Mouse (Mus musculus): ENCODE results near the gene Nfkbie. TPM values are rescaled to one million over a fixed set of nuclear protein-coding genes. Genes with fewer than 3 reads are reported as not detected.

Gene Nfkbie
- 8.3 and 9.7 TPM in 2 replicates for polyA plus RNA-seq (2016; fragmentation: Nextera tagmentation; extraction: Ambion mirVana)

DNA sequence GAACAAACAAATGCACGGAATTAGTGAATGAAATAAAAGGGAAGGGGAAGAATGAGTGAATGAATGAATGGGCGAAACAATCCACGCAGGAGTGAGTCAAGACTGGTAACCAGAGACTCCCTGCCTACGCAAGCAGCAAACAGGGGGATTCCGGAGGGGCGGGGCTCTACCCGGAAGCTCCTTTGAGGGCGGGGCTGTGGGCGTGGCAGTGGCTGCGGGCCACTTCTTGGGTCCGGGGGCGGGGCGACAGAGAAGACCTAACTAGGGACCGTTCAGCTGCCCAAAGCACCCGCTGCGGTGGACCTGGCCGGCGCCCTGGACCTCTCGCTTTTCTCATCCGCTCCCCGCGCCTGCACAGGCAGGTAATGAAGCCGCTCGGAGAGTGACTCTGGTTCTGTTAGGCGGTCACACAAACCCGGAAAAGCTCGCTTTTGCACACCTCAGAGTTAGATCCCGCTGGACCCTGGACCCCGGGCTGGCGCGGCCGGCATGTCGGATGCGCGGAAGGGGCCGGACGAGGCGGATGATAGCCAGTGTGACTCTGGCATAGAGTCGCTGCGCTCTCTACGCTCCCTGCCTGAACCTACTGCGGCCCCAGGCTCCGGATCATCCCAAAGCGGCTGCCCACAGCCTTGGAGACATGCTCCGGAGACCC lies at the start of gene Nfkbie:
Nfkbie (plus strand) TSS at position 252 of the 655 bp plus-strand sequence.
- H3K27me3 ChIP-seq (ENCODE audit: insufficient read depth, poor library complexity, severe bottlenecking) = peaks cover 51% of the 10 kb centered on the region
- peak within 1 kb of the TSS; percentile 78 for H3K27ac ChIP-seq
- peaks cover 59% of the 10 kb centered on the region for H3K4me1 ChIP-seq (replicated peaks)
- no peaks in the 10 kb centered on the region for H3K9me3 ChIP-seq
- under 1% methylated on average over 45 of the region's 45 CpGs for WGBS
- peaks cover 9% of the 10 kb centered on the region; the same call in 1 of the 2 replicates for H3K36me3 ChIP-seq
- DNase-seq (ENCODE audit: low spot score) = peak; percentile 97
- H3K4me3 ChIP-seq = peak within 1 kb of the TSS; percentile 60

DNA sequence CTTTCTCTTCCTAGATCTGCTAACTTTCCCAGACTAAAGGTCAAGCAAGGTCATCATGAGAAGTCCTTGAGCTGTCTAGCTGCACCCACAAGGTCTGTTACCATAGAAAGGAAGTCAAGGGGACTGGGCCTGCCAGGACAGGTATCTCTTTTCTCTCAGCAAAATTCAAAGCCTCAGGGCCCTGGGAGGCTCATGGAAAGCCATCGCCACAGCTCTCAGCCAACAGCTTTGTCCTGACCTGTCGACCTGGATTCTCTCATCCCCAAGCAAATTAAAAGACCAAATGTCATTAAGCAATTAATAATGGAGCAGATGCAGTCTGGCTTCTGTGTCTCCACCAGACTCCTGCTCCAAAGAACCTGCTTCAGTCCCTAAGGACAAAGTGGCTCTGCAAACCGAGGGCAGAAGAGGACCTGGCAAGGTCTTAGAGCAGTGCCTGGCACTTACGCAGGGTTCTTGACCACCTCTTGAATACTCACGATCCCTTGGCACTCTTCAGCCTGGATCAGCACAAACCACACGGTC lies 49.5 kb upstream of the Nfkbie start:
- Histone ChIP-seq H3K4me1 (replicated peaks) (peaks cover 21% of the 10 kb centered on the region), H3K27ac (0 out of 2 replicates have a peak overlapping the region, but pooled peaks have one; percentile 94), H3K27me3 (ENCODE audit: insufficient read depth, poor library complexity, severe bottlenecking) (no peaks in the 10 kb centered on the region), H3K36me3 (peaks cover 27% of the 10 kb centered on the region), H3K4me3 (peak overlapping the region; percentile 69; the same call in 1 of the 2 replicates), H3K9me3 (no peaks in the 10 kb centered on the region)
- DNase-seq (ENCODE audit: low spot score) = no peak
- WGBS = 71% methylated on average over 6 of the region's 6 CpGs

DNA sequence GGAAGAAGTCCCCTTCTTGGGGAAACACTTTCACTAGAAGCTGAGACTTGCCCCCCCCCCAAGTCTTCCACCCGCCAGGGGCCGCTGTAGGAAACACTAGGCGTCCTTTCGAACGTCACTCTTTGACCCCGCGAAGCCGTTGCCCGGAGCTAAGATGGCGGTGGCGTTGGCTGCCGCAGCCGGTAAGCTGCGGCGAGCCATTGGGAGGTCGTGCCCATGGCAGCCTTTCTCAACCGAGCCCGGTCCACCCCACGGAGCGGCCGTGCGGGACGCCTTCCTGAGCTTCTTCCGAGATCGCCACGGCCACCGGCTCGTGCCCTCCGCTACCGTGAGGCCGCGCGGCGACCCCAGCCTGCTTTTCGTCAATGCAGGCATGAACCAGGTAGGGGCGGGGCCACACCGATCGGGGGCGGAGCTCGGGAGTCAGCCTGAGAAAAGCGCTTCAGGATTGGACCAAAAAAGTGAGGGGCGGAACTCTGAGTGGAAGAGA lies 48.8 kb upstream of the Nfkbie start, which contains the start of gene Aars2:
Aars2 (plus strand) TSS at position 142 of the 490 bp plus-strand sequence.
- Histone ChIP-seq H3K36me3 (peaks cover 31% of the 10 kb centered on the region), H3K4me1 (replicated peaks) (peaks cover 17% of the 10 kb centered on the region), H3K27ac (peak within 1 kb of the TSS; percentile 94), H3K27me3 (ENCODE audit: insufficient read depth, poor library complexity, severe bottlenecking) (no peaks in the 10 kb centered on the region), H3K4me3 (peak within 1 kb of the TSS; percentile 69), H3K9me3 (no peaks in the 10 kb centered on the region)
- peak; percentile 95 for DNase-seq (ENCODE audit: low spot score)
- under 1% methylated on average over 42 of the region's 42 CpGs for WGBS

DNA sequence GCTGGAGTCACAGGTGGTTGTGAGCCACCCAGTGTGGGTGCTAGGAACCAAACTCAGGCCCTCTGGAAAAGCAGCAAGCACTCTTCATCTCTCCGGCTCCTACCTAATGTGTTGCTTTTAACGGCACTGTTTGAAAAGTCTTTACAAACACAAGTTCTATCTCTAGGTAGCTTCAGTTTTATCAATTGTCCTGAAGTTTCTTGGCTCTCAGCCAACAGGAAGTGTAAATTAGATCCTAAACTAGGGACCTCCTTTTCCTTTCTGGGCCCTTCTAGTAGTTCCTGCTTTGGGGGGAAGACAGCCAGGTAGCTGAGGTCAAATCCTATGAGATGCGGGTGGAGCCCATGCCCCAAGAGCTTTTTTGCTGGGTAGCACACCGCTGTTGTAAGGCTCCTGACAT lies 44.6 kb upstream of the Nfkbie start:
- H3K36me3 ChIP-seq = peaks cover 42% of the 10 kb centered on the region
- 95% methylated on average over 4 of the region's 4 CpGs for WGBS
- H3K9me3 ChIP-seq = no peaks in the 10 kb centered on the region
- H3K27me3 ChIP-seq (ENCODE audit: insufficient read depth, poor library complexity, severe bottlenecking) = no peaks in the 10 kb centered on the region
- H3K4me3 ChIP-seq = no peak overlapping the region
- H3K4me1 ChIP-seq (replicated peaks) = peaks cover 22% of the 10 kb centered on the region
- H3K27ac ChIP-seq = no peak overlapping the region
- no peak for DNase-seq (ENCODE audit: low spot score)

DNA sequence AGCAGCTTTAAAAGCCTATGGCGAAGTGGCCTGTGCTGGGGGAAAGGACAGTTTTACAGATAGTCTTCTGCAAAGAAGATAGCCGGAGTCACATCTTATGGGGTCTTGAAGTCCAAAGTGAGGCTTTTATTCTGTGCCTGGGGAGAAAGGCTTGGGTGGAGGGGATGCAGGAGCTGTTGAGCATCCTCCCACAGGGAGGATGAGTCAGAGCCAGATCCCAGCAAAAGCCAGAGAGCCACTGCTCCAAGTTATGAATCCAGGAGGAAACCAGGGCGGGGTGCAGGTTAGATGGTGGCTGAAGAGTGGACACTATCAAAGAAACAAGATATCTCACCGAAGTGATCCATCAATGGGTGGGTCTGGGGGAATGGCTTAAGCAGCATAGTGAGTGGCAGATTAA lies 43.7 kb upstream of the Nfkbie start:
- 92% methylated on average over 4 of the region's 4 CpGs for WGBS
- no peaks in the 10 kb centered on the region for H3K9me3 ChIP-seq
- H3K36me3 ChIP-seq = peaks cover 49% of the 10 kb centered on the region
- DNase-seq (ENCODE audit: low spot score) = no peak
- H3K4me1 ChIP-seq (replicated peaks) = peaks cover 14% of the 10 kb centered on the region
- H3K4me3 ChIP-seq = no peak overlapping the region
- no peaks in the 10 kb centered on the region for H3K27me3 ChIP-seq (ENCODE audit: insufficient read depth, poor library complexity, severe bottlenecking)
- no peak overlapping the region for H3K27ac ChIP-seq

DNA sequence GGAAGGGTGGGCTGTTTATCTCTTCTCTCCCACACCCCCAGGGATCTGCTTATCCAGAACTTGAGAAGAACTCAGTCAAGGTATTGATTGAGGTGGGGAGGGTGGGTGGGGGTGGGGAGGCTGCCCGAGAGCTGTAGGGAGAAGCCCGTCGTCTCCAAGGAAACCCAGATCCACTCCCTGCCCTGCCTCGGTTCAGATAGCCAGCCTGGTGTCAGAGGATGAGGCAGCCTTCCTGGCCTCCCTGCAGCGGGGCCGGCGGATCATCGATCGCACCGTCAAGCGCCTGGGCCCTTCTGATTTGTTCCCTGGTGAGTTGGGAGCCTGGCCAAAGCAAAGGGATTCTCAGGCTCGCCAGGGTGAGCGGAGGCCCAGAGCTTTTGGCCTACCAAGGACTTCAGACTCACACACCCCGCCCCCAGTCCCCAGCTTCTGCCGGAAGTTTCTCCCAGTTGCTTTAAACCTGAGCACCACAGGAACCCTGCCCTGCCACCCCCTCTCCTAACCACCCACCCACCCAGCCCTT lies 40.2 kb upstream of the Nfkbie start:
- Histone ChIP-seq H3K4me1 (replicated peaks) (peaks cover 9% of the 10 kb centered on the region; the same call in 1 of the 2 replicates), H3K9me3 (no peaks in the 10 kb centered on the region), H3K36me3 (peaks cover 65% of the 10 kb centered on the region), H3K4me3 (no peak overlapping the region), H3K27me3 (ENCODE audit: insufficient read depth, poor library complexity, severe bottlenecking) (no peaks in the 10 kb centered on the region), H3K27ac (no peak overlapping the region)
- 57% methylated on average over 15 of the region's 15 CpGs for WGBS
- no peak for DNase-seq (ENCODE audit: low spot score)

DNA sequence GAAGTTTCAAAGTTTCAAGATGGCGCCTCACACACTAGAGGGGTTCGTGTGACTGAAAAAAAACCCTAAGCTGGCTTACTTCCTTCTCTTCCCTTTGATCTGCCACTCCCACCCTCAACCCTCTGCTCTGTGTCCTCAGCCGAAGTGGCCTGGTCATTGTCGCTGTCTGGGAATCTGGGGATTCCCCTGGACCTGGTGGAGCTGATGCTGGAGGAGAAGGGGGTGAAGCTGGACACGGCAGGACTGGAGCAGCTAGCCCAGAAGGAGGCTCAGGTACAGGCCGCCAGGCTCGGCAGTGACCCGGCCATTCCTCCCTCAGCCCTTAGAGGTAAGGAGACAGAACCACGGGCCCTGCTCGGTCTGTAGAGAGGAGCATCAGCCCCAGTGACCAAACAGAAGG lies 39.7 kb upstream of the Nfkbie start:
- H3K27me3 ChIP-seq (ENCODE audit: insufficient read depth, poor library complexity, severe bottlenecking) = no peaks in the 10 kb centered on the region
- peak overlapping the region; percentile 9; the same call in 1 of the 2 replicates for H3K27ac ChIP-seq
- H3K4me3 ChIP-seq = no peak overlapping the region
- peaks cover 9% of the 10 kb centered on the region; the same call in 1 of the 2 replicates for H3K4me1 ChIP-seq (replicated peaks)
- 90% methylated on average over 10 of the region's 10 CpGs for WGBS
- H3K36me3 ChIP-seq = peaks cover 65% of the 10 kb centered on the region
- H3K9me3 ChIP-seq = no peaks in the 10 kb centered on the region
- no peak for DNase-seq (ENCODE audit: low spot score)

DNA sequence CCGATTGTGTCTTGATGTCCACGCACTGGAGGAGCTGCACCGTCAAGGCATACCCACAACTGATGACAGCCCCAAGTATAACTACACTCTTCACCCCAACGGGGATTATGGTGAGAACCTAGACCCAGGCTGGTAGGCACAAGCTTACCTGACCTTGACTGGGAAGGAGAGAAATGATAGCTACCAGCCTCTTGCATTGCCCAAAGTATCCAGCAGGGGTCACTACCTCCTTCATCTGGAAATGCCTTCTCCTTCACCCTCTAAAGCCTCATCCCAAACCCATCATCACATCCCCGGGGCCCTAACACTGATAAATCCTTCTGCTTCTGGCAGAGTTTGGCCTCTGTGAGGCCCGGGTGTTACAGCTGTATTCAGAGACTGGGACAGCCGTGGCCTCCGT lies 39.0 kb upstream of the Nfkbie start:
- no peak overlapping the region for H3K4me3 ChIP-seq
- peaks cover 63% of the 10 kb centered on the region for H3K36me3 ChIP-seq
- WGBS = 56% methylated on average over 8 of the region's 8 CpGs
- H3K9me3 ChIP-seq = no peaks in the 10 kb centered on the region
- H3K4me1 ChIP-seq (replicated peaks) = peaks cover 9% of the 10 kb centered on the region; the same call in 1 of the 2 replicates
- H3K27me3 ChIP-seq (ENCODE audit: insufficient read depth, poor library complexity, severe bottlenecking) = no peaks in the 10 kb centered on the region
- H3K27ac ChIP-seq = no peak overlapping the region
- DNase-seq (ENCODE audit: low spot score) = peak; percentile 81

DNA sequence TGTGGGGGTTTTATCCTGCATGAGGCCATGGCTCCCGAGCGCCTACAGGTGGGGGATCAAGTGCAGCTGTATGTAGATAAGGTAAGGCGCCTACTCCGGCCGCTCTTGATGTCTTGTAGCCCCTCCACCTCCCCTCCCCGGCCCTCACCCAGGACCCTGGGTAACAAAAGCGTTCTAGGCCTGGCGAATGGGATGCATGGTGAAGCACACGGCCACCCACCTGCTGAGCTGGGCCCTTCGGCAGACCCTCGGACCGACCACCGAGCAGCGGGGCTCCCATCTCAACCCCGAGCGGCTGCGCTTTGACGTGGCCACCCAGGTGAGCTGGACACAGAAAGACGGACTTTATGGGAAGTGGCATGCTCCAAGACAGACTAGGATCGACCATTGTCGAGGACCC lies 38.4 kb upstream of the Nfkbie start:
- no peaks in the 10 kb centered on the region for H3K9me3 ChIP-seq
- no peak overlapping the region for H3K4me3 ChIP-seq
- no peak overlapping the region for H3K27ac ChIP-seq
- peaks cover 9% of the 10 kb centered on the region for H3K4me1 ChIP-seq (replicated peaks)
- no peak for DNase-seq (ENCODE audit: low spot score)
- 89% methylated on average over 21 of the region's 21 CpGs for WGBS
- H3K27me3 ChIP-seq (ENCODE audit: insufficient read depth, poor library complexity, severe bottlenecking) = peaks cover 1% of the 10 kb centered on the region; the same call in 1 of the 2 replicates
- peaks cover 63% of the 10 kb centered on the region for H3K36me3 ChIP-seq

DNA sequence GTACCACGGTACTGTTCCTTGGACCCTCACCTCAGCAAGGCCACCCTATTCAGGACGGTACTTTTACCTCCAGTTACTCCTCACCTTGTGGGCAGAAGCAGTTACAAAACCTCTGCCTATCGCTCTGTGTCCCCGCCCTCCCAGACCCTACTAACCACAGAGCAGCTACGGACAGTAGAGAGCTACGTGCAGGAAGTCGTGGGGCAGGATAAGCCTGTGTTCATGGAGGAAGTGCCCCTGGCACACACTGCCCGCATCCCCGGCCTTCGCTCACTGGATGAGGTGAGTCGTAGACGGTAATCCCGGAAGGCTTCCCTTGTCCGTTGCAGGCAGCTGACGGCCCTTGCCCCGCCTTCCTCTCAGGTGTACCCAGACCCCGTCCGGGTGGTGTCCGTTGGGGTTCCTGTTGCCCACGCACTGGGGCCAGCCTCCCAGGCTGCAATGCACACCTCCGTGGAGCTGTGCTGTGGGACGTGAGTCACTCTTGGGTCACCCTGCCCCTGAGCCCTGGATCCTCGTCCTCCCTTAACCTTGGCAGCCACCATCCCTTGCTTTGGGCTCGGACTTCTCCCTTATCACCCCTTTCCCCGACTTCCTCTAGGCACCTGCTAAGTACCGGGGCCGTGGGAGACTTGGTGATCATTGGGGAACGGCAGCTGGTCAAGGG lies 37.8 kb upstream of the Nfkbie start:
- no peak overlapping the region for H3K4me3 ChIP-seq
- 93% methylated on average over 28 of the region's 28 CpGs for WGBS
- peaks cover 6% of the 10 kb centered on the region; the same call in 1 of the 2 replicates for H3K27me3 ChIP-seq (ENCODE audit: insufficient read depth, poor library complexity, severe bottlenecking)
- peaks cover 63% of the 10 kb centered on the region for H3K36me3 ChIP-seq
- no peaks in the 10 kb centered on the region for H3K9me3 ChIP-seq
- peaks cover 13% of the 10 kb centered on the region for H3K4me1 ChIP-seq (replicated peaks)
- DNase-seq (ENCODE audit: low spot score) = no peak
- H3K27ac ChIP-seq = no peak overlapping the region

DNA sequence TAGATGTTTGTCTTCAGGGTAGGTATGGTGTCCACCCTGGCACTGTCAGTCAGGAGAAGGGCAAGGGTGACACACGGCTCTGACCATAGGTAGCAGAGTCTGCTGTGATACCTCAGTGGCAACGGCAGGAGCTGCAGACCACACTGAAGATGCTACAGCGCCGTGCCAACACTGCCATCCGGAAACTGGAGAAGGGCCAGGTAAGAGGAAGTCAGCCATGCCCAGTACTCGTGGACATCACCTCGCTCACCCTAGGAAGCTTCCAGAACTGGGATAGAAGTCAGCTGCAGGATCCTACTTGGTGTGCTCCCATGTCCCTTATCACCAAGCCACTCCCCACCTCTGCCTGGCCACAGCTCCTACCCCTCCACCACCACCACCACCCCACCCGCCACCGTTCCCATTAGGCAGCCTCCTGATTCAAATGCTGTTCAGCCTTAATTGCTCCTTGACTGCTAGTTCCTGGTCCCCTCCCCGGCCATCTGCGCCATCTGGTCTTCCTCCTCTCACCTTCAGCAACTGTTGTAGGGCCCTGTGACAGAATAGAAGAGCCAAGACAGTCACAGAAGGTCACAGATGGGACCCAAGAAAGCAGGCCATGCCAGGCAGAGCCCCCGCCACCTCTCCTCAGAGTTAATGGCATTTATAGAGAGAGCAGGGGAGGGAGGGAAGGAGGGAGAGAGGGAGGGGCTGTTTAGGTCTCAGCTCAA lies 36.6 kb upstream of the Nfkbie start:
- H3K4me1 ChIP-seq (replicated peaks) = peaks cover 25% of the 10 kb centered on the region
- peak overlapping the region; percentile 56 for H3K27ac ChIP-seq
- WGBS = 90% methylated on average over 12 of the region's 12 CpGs
- H3K27me3 ChIP-seq (ENCODE audit: insufficient read depth, poor library complexity, severe bottlenecking) = peaks cover 12% of the 10 kb centered on the region
- peaks cover 58% of the 10 kb centered on the region for H3K36me3 ChIP-seq
- H3K4me3 ChIP-seq = no peak overlapping the region
- DNase-seq (ENCODE audit: low spot score) = no peak
- H3K9me3 ChIP-seq = no peaks in the 10 kb centered on the region

DNA sequence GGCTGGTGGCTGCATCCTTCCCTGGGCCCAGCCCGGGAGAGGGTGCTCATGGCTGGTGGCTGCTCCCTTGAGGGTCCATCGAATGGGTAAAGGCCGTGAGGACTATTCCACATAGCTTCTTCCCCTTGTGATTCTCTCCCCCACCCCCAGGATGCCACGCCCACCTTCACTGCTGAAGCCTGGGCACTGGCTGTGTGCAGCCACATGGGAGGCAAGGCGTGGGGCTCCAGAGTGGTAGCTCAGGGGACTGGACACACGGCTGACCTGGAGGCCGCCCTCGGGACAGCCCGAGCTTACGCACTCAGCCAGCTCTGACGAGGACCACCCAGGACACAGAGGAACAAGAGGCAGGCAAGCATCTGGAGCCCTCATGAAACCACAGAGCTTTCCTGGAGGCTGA lies 35.4 kb upstream of the Nfkbie start:
- Histone ChIP-seq H3K4me1 (replicated peaks) (peaks cover 22% of the 10 kb centered on the region), H3K4me3 (no peak overlapping the region), H3K27me3 (ENCODE audit: insufficient read depth, poor library complexity, severe bottlenecking) (peaks cover 24% of the 10 kb centered on the region), H3K9me3 (no peaks in the 10 kb centered on the region), H3K27ac (no peak overlapping the region), H3K36me3 (peaks cover 57% of the 10 kb centered on the region)
- 80% methylated on average over 11 of the region's 11 CpGs for WGBS
- no peak for DNase-seq (ENCODE audit: low spot score)

Data from hindbrain, embryonic 10.5 days (tissue).